Mouse (Mus musculus) MEL (cell line): ENCODE measurements around the gene Col23a1.

Experiments used
- CHD1 ChIP-seq: IDR thresholded peaks from 2 replicates; pipeline ENCODE4 v1.6.1; 2012; ENCODE audit warnings: low read depth, mild to moderate bottlenecking, inconsistent platforms, low read length, improper control_type of control experiment
- CTCF ChIP-seq, 3 experiments: IDR thresholded peaks in 2 of 3; conservative IDR thresholded peaks in 1 of 3; 2 replicates each; pipeline ENCODE4 v1.5.1; 2011 to 2012; ENCODE audit warnings: low read length in 3 of 3, low read depth in 2 of 3, mild to moderate bottlenecking in 2 of 3, improper control_type of control experiment in 1 of 3, inconsistent platforms in 1 of 3, mixed read lengths in 1 of 3, moderate library complexity in 1 of 3; ENCODE audit not compliant: control insufficient read depth in 1 of 3, insufficient read depth in 1 of 3, poor library complexity in 1 of 3, severe bottlenecking in 1 of 3
- ELF1 ChIP-seq: IDR thresholded peaks from 2 replicates; pipeline ENCODE4 v1.6.1; 2014; ENCODE audit warnings: low read depth, mild to moderate bottlenecking, inconsistent platforms, low read length, improper control_type of control experiment, moderate library complexity
- EP300 ChIP-seq, 2 experiments: IDR thresholded peaks; 2 replicates each; pipeline ENCODE4 v1.6.1; 2011; ENCODE audit warnings: improper control_type of control experiment in 2 of 2, low read length in 2 of 2, low read depth in 1 of 2, mild to moderate bottlenecking in 1 of 2
- GABPA ChIP-seq: IDR thresholded peaks from 2 replicates; pipeline ENCODE4 v1.6.1; 2012; ENCODE audit warnings: low read depth, mild to moderate bottlenecking, inconsistent platforms, low read length, improper control_type of control experiment, moderate library complexity
- MAZ ChIP-seq: IDR thresholded peaks from 2 replicates; pipeline ENCODE4 v1.6.1; 2012; ENCODE audit warnings: low read depth, mild to moderate bottlenecking, inconsistent platforms, low read length, improper control_type of control experiment
- MEF2A ChIP-seq: IDR thresholded peaks from 2 replicates; pipeline ENCODE4 v1.6.1; 2014; ENCODE audit warnings: low read depth, mild to moderate bottlenecking, inconsistent platforms, low read length, improper control_type of control experiment; ENCODE audit not compliant: poor library complexity, insufficient replicate concordance, severe bottlenecking; ENCODE audit errors: extremely low read depth
- MXI1 ChIP-seq: IDR thresholded peaks from 2 replicates; pipeline ENCODE4 v1.6.1; 2011; ENCODE audit warnings: mild to moderate bottlenecking, low read depth, low read length, improper control_type of control experiment
- POLR2A ChIP-seq, 2 experiments: IDR thresholded peaks; 2 replicates each; pipeline ENCODE4 v1.6.1; 2011 to 2012; ENCODE audit warnings: low read length in 2 of 2, mild to moderate bottlenecking in 2 of 2, control low read depth in 1 of 2, improper control_type of control experiment in 1 of 2, low read depth in 1 of 2, moderate library complexity in 1 of 2; ENCODE audit not compliant: control insufficient read depth in 1 of 2, insufficient read depth in 1 of 2, poor library complexity in 1 of 2
- POLR2AphosphoS5 ChIP-seq: IDR thresholded peaks from 2 replicates; pipeline ENCODE4 v1.6.1; 2012; ENCODE audit warnings: low read depth, borderline replicate concordance, mild to moderate bottlenecking, inconsistent platforms, low read length, moderate library complexity, mixed read lengths
- RCOR1 ChIP-seq: IDR thresholded peaks from 2 replicates; pipeline ENCODE4 v1.6.1; 2012; ENCODE audit warnings: low read depth, mild to moderate bottlenecking, inconsistent platforms, low read length, improper control_type of control experiment
- TAL1 ChIP-seq: IDR thresholded peaks from 2 replicates; pipeline ENCODE4 v1.6.1; 2012; ENCODE audit warnings: mild to moderate bottlenecking, inconsistent platforms, low read length, moderate library complexity, mixed read lengths
- TCF12 ChIP-seq: IDR thresholded peaks from 2 replicates; pipeline ENCODE4 v1.6.1; 2014; ENCODE audit warnings: low read depth, mild to moderate bottlenecking, inconsistent platforms, low read length, improper control_type of control experiment, moderate library complexity

DNA sequence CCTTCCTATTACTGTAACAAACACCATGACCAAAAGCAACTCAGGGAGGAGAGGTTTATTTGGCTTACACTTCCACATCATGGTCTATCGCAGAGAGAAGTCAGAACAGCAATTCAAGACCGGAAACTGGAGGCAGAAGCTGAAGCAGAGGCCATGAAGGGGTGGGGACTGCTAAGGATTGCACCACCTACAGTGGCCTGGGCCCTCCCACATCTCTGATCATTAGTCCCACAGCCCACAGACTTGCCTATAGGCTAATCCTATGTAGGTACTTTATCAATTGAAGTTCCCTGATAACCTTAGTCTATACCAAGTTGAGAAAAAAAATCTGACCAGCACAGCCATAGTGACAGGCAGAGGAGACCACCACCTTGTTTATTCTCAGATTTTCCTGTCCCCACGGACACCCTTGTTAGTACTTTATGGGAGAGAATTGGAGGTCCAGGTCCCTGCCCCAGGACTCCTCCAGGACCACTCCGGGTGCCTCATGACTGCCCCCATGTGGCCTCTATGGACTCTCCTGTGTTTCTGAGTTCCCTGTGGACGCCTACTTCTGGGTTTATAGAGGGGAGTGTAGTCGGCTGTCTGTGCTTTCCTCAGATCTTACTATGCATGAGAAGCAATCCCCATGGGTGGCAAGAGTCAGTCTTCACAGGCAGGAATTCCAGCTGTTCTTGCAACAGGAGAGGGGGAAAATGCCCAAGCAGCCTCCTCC, 157.1 kb downstream of the Col23a1 start:
- no peak for TF ChIP-seq GABPA
- TF ChIP-seq CHD1, result no peak
- TF ChIP-seq TAL1, result no peak
- TF ChIP-seq MXI1, result no peak
- peak; percentile 10 to 52 (median 34); a peak in 5 of 6 replicates for TF ChIP-seq CTCF (IDR thresholded peaks at IDR 0.05 in 2 of 3, conservative IDR thresholded peaks at IDR 0.05 in 1 of 3; ENCODE audit: control insufficient read depth in 1 of 3, insufficient read depth in 1 of 3, low read depth in 2 of 3, low read length in 3 of 3, poor library complexity in 1 of 3, severe bottlenecking in 1 of 3)
- TF ChIP-seq MEF2A, result no peak
- TF ChIP-seq POLR2A (IDR thresholded peaks at IDR 0.05; ENCODE audit: control insufficient read depth in 1 of 2, insufficient read depth in 1 of 2, low read depth in 1 of 2, low read length in 2 of 2, poor library complexity in 1 of 2), result no peak
- no peak for TF ChIP-seq TCF12
- TF ChIP-seq MAZ, result no peak
- TF ChIP-seq ELF1, result no peak
- no peak for TF ChIP-seq POLR2AphosphoS5
- TF ChIP-seq RCOR1, result no peak
- no peak for TF ChIP-seq EP300 (IDR thresholded peaks at IDR 0.05; ENCODE audit: low read depth in 1 of 2, low read length in 2 of 2)
